Mouse (Mus musculus): ENCODE data around the gene Gm3336. TPM values are rescaled to one million over a fixed set of nuclear protein-coding genes. Genes with fewer than 3 reads are reported as not detected.

The Gm3336 gene
- not detected in 2 replicates for total RNA-seq (2017)

- peak; percentile 54 for ATAC-seq (ENCODE audit: extremely low read depth, insufficient number of reproducible peaks, low FRiP score, poor library complexity, severe bottlenecking)
These were observed at the start of gene Gm3336 for GRCm38 (mm10) chr8:70718297-70718696. TSS of gene Gm3336 (plus strand) at chr8:70718543.

GRCm38 (mm10) chr8:70671615-70672324 is 46.6 kb upstream of the Gm3336 start:
- ATAC-seq (ENCODE audit: extremely low read depth, insufficient number of reproducible peaks, low FRiP score, poor library complexity, severe bottlenecking) = no peak

- ATAC-seq (ENCODE audit: extremely low read depth, insufficient number of reproducible peaks, low FRiP score, poor library complexity, severe bottlenecking) = no peak
These were observed 45.8 kb upstream of the Gm3336 start for GRCm38 (mm10) chr8:70672325-70673078.

DNA sequence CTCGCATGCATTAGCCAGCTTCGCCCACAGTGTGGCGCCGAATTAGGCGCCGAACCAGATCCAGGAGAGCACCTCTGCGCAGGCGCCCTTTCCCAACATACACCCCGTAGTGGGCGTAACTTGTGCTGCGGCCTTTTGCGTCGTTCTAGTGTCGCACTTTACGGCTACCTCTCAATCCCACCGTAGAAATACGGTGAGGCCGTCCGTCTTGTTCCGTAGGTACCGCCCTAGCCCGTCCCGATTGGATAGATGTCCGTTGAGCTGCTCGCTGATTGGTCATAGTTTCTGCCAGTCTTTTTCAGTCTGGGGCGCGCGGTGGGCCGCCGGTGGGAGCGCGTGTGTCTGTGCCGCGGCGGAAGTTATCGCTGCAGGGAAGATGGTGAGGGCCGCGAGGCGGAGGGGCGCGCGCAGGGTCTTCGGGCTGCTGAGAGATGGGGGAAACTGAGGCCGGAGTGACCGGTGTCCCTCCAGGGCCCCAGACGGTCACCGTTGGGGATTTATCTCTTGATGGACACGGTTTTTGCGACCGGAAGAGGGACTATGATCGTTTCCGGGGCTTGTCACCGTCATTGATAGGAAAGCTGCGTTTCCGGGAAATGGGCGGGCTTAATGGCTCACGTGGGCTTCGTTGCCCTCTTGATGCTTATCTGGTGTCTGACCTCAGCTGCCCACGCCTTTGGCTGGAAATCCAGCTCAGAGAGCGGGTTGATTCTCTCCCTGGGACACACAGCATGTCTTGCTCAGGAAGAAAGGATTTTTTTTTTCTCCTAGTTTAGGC is 45.1 kb upstream of the Gm3336 start, which contains the start of gene Lsm4:
TSS of gene Lsm4 (plus strand) at position 170 of the 778 bp plus-strand sequence.
- ATAC-seq (ENCODE audit: extremely low read depth, insufficient number of reproducible peaks, low FRiP score, poor library complexity, severe bottlenecking) = peak; percentile 91

DNA sequence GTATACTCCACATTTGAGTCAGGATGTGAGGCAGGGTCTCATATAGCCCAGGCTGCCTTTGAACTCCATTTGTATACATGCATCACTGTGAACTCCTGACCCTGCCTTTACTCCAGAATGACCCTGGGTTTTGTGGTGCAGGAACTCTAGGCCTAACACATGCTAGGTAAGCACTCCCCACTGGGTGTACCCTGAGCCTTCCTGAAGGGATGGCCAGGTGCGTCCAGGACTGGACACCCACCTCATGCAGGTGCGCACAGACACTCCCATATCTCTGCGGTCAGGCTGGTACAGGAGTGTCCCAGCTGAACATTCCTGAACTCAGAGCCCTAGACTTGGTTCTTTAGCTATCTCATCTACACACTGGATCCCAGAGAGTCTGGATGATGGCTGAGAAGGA is 44.2 kb upstream of the Gm3336 start:
- no peak for ATAC-seq (ENCODE audit: extremely low read depth, insufficient number of reproducible peaks, low FRiP score, poor library complexity, severe bottlenecking)

- ATAC-seq (ENCODE audit: extremely low read depth, insufficient number of reproducible peaks, low FRiP score, poor library complexity, severe bottlenecking) = no peak
These were observed 43.6 kb upstream of the Gm3336 start for GRCm38 (mm10) chr8:70674716-70675115.

- no peak for ATAC-seq (ENCODE audit: extremely low read depth, insufficient number of reproducible peaks, low FRiP score, poor library complexity, severe bottlenecking)
These were observed 43.0 kb upstream of the Gm3336 start for GRCm38 (mm10) chr8:70675336-70675735.

DNA sequence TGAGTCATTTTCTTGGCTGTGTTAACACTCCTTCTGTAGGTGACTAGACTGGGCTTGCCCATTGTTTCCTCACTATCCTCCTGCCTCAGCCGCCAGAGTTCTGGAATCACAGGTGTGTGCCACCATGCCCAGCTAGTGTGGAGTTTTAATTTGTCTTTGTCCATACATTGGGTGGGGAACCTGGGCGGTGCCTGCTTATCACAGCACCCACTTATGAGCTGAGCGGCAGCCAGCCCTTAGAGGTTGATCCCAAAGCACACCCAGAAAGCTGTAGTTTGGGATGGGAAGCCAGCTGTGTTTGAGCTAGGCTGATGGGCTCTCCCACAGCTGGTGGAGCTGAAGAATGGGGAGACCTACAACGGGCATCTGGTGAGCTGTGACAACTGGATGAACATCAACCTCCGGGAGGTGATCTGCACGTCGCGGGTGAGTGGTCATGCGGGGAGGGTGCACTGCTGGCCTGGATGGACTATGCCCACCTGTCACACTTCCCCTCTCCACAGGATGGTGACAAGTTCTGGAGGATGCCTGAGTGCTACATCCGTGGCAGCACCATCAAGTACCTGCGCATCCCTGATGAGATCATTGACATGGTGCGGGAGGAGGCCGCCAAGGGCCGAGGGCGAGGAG is 40.8 kb upstream of the Gm3336 start:
- no peak for ATAC-seq (ENCODE audit: extremely low read depth, insufficient number of reproducible peaks, low FRiP score, poor library complexity, severe bottlenecking)

- ATAC-seq (ENCODE audit: extremely low read depth, insufficient number of reproducible peaks, low FRiP score, poor library complexity, severe bottlenecking) = no peak
These were observed 39.7 kb upstream of the Gm3336 start for GRCm38 (mm10) chr8:70678679-70679078.

DNA sequence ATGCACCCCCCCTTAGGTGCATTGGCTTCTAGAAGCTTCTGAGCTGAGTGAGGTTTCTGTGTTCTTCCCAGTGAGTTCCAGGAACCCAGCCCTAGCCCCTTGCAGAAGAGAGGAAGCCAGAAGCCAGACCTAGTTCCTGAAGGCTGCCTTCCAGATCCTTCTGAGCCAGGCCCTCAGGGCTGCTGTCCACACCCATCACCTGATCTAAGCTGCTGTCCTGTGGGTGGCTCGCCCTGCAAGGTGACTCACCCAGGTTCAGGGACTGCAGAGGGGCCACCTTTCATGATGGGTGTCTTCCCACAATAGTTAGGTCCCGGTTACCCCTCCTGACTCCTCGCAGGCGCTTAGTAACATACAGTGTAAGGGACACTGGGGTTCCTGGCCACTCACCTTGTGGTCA is 38.9 kb upstream of the Gm3336 start:
- ATAC-seq (ENCODE audit: extremely low read depth, insufficient number of reproducible peaks, low FRiP score, poor library complexity, severe bottlenecking) = no peak

DNA sequence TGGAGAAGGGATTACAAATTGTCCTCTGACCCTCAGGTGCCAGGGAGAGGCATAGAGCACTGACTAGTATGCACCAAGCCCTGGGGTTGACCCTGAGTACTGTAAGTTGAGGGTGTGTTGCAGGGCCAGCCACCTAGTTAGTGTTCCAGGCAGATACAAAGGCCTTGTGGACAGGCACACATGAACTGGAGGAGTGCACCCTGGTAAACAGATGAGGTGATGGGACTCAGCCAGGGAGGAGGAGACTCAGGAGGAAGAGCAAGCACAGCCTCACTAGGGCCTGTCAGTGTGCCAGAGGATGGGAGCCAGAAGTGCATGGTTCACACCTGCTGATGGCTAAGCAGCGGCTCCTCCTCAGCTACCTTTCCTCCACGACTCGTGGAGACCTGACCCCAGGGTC is 38.3 kb upstream of the Gm3336 start:
- ATAC-seq (ENCODE audit: extremely low read depth, insufficient number of reproducible peaks, low FRiP score, poor library complexity, severe bottlenecking) = no peak

GRCm38 (mm10) chr8:70681410-70681809 is 36.9 kb upstream of the Gm3336 start:
- no peak for ATAC-seq (ENCODE audit: extremely low read depth, insufficient number of reproducible peaks, low FRiP score, poor library complexity, severe bottlenecking)

DNA sequence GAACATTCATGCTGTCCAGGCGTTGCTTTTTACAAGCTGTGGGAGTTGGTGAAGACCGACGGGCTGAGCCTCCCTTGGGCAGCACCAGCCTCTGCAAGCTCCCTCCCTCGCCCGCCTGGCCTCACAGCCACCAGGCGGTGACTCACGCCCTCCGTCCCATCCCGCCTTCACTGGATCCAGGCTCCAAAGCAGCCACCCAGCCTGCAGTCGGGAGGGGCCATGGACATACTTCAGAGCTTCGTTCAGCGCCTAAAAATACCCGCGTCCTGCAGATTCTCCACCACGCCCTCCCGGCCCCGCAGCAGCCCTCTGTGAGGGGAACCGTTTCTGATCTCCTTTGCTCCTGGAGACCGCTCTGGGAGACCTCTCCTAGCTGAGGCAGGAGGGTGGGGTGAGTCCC is 36.1 kb upstream of the Gm3336 start:
- ATAC-seq (ENCODE audit: extremely low read depth, insufficient number of reproducible peaks, low FRiP score, poor library complexity, severe bottlenecking) = no peak

DNA sequence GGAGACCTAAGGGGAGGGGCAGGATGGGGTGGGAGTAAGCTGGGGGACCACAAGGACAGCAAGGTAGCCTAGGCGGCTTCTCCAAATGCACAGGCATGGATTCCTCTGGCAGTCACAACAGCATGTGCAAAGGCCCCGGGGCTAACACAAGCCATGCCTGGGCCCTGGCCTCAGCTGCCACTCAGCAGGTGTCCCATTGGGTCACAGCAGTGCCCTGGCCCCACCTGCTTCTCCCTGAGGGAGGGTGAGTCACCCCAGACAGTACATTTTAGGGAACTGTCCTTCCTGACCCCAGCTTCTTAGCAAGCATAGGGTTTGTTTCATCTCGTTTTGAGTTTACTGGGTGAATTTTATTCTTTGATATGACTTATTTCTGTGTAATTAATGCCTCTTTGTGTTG is 35.7 kb upstream of the Gm3336 start:
- peak; percentile 67 for ATAC-seq (ENCODE audit: extremely low read depth, insufficient number of reproducible peaks, low FRiP score, poor library complexity, severe bottlenecking)

GRCm38 (mm10) chr8:70684291-70684690 is 34.1 kb upstream of the Gm3336 start:
- no peak for ATAC-seq (ENCODE audit: extremely low read depth, insufficient number of reproducible peaks, low FRiP score, poor library complexity, severe bottlenecking)

DNA sequence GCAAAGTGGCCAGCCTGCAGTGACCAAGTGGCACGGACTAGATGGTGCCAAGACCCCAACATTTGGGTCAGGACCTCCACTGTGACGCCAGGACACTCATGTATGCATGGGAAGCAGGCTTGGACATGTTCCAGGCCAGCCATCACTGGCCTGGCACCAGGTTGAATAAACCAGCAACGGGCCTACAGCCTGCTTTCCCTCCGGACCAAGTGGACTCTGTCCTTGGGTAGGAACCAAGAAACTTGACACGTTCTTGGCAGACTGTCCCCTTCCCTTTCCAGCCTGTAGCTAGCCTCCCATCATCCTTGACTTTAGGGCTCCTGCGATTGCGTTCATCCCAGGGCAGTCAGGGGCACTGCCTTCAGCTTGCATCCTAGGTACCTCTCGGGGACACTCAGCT is 30.8 kb upstream of the Gm3336 start:
- ATAC-seq (ENCODE audit: extremely low read depth, insufficient number of reproducible peaks, low FRiP score, poor library complexity, severe bottlenecking) = no peak

DNA sequence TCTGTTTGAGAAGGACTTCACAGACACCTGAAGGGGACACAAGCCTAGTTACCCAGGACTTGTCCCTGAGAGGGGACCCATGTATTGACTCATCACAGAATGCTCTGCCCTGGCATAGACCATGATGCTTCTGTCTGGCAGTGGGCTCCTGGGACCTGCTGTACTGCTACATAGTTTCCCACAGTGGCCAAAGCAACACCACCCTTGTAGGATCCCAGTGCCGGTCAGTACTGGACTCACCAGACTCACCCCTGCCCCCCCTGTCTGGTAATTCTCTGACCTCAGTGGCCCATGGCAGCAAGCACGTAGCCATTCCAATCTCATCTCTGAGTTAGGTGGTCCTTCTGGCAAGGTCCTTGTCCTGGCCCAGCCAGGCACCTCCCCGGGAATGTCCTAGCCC is 30.2 kb upstream of the Gm3336 start:
- ATAC-seq (ENCODE audit: extremely low read depth, insufficient number of reproducible peaks, low FRiP score, poor library complexity, severe bottlenecking) = no peak

DNA sequence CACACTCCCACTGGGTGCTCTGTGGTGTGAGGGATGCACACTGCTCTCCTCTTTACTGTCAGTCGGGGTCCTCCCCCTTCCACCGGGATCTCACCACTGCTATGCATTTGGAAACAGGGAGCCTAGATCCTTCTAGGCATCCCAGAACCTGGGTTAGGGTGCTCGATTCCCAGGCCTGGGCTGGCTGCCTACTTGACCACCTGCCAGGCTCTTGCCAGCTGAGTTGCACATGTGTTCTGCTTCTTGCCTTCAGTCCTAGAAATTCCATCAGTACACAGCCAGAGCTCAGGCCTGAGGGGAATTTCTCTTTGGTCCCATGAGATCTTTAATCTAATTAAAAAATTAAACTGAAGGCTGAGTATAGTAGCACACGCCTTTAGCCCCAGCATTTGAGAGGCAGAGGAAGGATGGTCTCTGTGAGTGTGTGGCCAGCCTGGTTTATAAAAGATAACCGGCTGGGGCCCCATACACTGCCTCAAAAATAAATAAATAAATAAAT is 28.4 kb upstream of the Gm3336 start:
- ATAC-seq (ENCODE audit: extremely low read depth, insufficient number of reproducible peaks, low FRiP score, poor library complexity, severe bottlenecking) = no peak

DNA sequence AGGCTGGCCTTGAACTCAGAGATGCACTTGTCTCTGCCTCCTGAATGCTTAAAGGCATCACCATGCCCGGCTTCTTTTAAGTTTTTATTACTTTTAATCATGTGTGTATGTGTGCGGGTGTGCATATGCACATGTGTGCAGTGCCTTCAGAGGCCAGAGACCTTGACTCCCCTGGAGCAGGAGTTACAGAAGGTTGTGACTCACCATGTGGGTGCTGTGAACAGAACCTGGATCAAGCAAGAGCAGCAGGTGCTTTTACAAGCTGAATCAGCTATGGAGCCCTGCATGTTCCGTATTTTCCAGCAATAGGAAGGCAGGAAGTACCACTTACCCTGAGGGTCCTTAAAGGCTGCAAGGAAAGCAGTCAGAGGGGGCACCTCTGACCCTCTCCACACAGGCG is 27.1 kb upstream of the Gm3336 start:
- no peak for ATAC-seq (ENCODE audit: extremely low read depth, insufficient number of reproducible peaks, low FRiP score, poor library complexity, severe bottlenecking)
